Mouse (Mus musculus) left cerebral cortex, postnatal 25 days (tissue): ENCODE measurements at regions not wholly inside any gene's neighbourhood (a gene's known extent, or its start where the extent isn't known, plus 50 kb on each side); places are given as distances from the start of the nearest gene placed in this dataset.

Source experiments
- DNase-seq, 2 experiments: peaks; one replicate each; pipeline ENCODE4 v3.0.0; 2022; ENCODE audit warnings: low spot score in 2 of 2, mixed read lengths in 1 of 2
- intact Hi-C: fragments of 180-260 bp; cut with DNase I; formaldehyde crosslinking; loops from one replicate; pipeline ENCODE4 v1.15.1; 2025

GRCm38 (mm10) chr12:59621132-59621531, 401.6 kb upstream of the Fbxo33 start:
- intact Hi-C loops = loop anchor here (5.0 to 10.0 kb wide), 4 partner anchors 101 to 1901 kb away; partner anchors contain the start of gene Lrfn5
- no peak for DNase-seq

DNA sequence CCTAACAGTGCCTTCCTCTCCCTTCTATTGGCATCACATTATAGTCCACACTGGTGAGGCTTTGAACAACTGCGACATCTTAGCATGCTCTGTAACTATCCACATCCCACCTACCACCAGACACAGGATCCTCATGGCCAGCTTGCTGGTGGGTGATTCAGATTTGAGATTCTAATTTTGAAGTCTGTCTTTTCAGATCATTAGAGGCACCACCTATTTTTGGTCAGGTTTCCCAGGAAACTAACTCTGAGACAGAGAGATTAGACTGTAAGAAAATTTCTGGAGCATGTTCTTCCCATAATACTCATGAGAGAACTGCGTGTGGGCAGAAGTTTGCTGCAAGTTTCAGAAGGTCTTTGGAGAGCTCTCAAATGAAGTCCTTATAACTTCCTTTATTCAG, 400.8 kb upstream of the Fbxo33 start:
- peak; percentile 63 to 97 for DNase-seq
- intact Hi-C loops = loop anchor here (1.0 to 10.0 kb wide), 6 partner anchors 80 to 1902 kb away; partner anchors contain the start of gene Lrfn5

GRCm38 (mm10) chr12:59616075-59616474, 396.6 kb upstream of the Fbxo33 start:
- peak in 1 of 2 experiments; percentile 74 for DNase-seq
- intact Hi-C loops = no loop called here

DNA sequence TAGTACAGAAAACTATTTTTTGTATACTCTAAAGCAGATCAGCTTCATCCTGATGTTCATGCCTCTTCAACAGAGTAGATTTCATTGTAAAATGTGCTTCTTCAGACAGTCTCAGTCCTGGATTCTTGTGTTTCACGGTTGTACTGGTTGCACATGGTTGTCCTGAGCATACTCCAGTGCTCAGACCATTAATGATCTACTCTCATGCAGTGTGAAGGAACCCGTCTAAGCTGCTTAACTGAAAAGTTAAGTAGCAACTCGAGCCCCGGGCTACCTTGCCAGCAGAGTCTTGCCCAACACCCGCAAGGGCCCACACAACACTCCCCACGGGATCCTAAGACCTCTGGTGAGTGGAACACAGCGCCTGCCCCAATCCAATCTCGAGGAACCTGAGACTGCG, 380.3 kb upstream of the Fbxo33 start:
- intact Hi-C loops = no loop called here
- no peak for DNase-seq

GRCm38 (mm10) chr12:59589354-59589753, 369.8 kb upstream of the Fbxo33 start:
- intact Hi-C loops = no loop called here
- no peak for DNase-seq

GRCm38 (mm10) chr12:59582587-59582986, 363.1 kb upstream of the Fbxo33 start:
- intact Hi-C loops = no loop called here
- no peak for DNase-seq

DNA sequence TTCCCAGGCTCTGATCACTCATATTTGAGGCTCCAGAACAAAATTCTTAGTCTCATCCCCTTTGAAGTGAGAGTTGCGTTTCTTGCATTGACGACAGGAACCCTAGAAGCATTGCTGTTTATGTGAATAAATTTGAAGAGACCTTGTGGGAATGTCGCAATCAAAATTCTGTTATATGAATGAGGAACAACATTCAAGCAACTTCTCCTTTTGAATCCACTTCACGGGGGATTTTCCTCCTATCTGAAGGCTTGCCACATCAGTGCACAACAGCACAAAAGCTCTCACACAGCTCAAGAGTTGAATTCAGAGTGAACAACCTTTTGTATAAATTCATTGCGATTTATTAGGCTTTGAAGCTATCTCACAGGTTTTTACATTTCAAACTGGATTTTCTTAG, 360.2 kb upstream of the Fbxo33 start:
- DNase-seq = no peak
- intact Hi-C loops = no loop called here

GRCm38 (mm10) chr12:59563960-59564359, 344.4 kb upstream of the Fbxo33 start:
- intact Hi-C loops = no loop called here
- DNase-seq = no peak

GRCm38 (mm10) chr12:59539788-59540187, 320.3 kb upstream of the Fbxo33 start:
- intact Hi-C loops = loop anchor here (1.0 kb wide), 1 partner anchor 81 kb away; no protein-coding TSS in a partner anchor
- DNase-seq = peak in 1 of 2 experiments; percentile 76

DNA sequence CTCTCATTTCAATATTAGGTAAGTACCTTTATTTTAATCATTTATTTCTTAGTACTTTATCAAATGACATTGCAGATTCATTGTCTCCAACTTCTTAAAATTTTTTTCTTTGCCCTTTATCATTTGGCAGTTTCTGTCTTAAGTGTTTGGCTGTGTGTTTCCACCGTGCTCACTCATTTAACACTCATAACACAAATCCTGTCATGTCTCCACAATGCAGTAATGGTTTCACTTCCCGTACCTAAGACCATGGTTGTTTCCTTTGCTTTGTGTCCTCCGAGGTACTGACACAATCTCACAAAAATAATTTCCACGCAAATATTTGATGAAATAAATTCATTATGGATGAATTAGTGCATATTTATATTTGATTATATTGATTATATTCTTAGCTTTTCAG, 311.0 kb upstream of the Fbxo33 start:
- DNase-seq = no peak
- intact Hi-C loops = no loop called here

DNA sequence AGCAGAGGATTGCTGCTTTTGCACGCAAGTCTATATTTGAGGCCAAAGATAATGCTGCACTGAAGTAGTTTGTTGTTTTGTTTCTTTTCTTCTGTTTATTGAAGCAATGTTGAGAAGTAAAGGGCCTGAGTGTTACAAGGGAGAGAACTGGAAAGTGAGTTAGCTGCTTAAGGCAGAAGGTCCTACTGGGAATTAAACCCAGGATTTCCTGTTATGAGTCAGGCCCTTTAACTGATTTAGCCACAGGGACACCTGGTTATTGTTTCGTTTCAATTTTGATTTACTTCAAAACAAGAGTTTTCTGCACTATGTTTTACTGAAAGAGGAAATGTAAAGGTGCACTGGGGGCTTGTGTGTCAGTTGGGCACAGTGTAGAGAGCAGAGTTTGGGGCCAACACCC, 303.8 kb upstream of the Fbxo33 start:
- DNase-seq = no peak
- intact Hi-C loops = loop anchor here (2.0 to 10.0 kb wide), 4 partner anchors 41 to 1994 kb away; no protein-coding TSS in a partner anchor

DNA sequence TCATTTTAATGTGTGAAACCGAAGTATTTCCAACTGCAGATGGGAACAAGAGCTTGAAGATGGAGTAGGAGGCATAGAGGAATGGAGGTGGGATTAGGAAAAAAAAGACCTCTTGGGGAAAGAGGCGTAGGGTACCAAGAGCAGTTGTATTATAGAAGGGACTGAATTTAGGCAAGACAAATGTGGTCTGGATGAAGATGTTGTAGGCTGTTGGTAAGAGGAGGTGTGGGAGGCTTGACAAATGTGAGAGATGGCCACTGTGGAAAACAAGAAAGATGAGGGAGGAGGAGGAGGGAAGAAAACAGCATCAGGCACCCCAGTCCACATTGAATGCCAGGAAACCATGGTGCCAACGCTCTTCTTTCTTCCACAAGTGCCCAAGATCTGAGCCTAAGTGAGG, 302.4 kb upstream of the Fbxo33 start:
- peak in 1 of 2 experiments; percentile 67 for DNase-seq
- intact Hi-C loops = loop anchor here (2.0 to 10.0 kb wide), 4 partner anchors 40 to 1995 kb away; no protein-coding TSS in a partner anchor

DNA sequence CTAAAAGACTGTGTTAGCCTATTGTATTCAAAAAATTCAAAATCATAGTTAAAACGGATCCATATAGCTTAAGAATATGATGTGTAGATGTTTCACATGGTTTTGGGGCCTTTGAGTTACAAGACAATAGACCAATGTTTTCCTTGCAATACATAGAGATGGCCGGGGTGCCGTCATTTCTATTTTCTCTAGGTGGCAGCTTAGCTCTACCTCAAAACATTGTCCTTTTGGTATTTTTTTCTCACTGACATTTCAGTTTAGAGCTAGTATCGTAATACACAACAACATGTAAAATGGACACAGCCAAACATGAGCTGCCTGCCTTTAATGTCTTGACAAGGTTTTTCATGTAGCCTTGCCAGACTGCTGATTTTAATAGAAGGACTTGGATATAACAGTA, 290.3 kb upstream of the Fbxo33 start:
- peak; percentile 36 to 70 for DNase-seq
- intact Hi-C loops = loop anchor here (10.0 kb wide), 1 partner anchor 285 kb away; no protein-coding TSS in a partner anchor

- no peak for DNase-seq
- intact Hi-C loops = no loop called here
These were observed 289.6 kb upstream of the Fbxo33 start for GRCm38 (mm10) chr12:59509175-59509574.

DNA sequence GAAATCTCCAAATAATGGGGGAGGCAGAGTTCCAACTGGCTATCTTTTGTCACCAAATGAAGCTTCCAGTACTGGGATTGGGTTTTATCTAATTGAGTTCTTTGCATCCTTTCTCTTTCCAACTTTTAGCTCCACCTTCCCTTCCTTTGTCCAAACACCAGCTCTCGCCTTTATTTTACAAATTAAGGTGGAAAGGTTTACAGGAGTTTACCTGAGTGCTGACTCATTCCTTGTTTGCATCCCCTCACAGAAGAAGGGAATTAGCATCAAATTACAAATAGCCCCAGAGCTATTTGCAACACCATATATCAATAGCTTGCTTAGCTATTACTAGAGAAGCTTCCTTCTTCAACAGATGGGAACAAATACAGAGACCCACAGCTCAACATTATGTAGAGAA, 287.9 kb upstream of the Fbxo33 start:
- intact Hi-C loops = no loop called here
- DNase-seq = no peak

DNA sequence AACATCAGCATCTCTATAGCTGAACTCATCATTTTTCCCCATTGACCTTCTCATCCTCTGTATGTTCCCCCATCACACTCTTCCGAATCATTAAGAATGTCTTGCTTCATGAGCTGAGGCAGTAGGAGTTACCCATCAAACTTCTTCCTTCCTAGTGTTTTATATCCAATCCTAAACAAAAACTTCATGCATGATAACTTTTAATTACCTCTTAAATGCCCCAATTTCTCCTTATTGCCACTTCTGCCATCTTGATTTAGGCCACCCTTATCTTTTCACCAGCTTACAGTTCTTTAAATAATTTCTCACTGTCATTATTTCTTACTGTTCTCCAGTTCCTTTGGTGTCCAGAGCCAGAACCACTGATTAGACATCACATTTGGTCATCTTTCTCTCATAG, 277.9 kb upstream of the Fbxo33 start:
- intact Hi-C loops = no loop called here
- DNase-seq = no peak

GRCm38 (mm10) chr12:59488019-59488418, 268.5 kb upstream of the Fbxo33 start:
- no peak for DNase-seq
- intact Hi-C loops = no loop called here

DNA sequence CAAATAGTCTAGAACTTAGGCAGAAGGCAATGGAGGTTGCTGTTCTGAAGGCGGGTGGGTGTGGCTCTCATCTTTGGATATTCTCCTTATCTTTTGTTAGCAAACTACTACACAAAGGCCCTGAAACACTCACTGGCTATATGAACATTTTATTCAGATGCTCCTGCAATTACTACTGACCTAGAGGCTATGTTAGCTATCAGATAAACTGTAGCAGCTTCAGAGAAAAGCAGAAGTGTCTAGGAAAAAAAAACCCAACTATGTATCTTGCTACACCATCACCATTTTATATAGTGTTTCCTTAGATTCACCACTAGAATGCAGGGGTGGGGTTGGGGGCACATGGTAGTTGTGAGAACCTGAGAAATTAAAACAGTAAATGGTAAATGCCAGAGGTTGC, 268.0 kb upstream of the Fbxo33 start:
- DNase-seq = no peak
- intact Hi-C loops = no loop called here

- intact Hi-C loops = no loop called here
- DNase-seq = peak in 1 of 2 experiments; percentile 38
These were observed 241.8 kb upstream of the Fbxo33 start for GRCm38 (mm10) chr12:59460997-59461961.

DNA sequence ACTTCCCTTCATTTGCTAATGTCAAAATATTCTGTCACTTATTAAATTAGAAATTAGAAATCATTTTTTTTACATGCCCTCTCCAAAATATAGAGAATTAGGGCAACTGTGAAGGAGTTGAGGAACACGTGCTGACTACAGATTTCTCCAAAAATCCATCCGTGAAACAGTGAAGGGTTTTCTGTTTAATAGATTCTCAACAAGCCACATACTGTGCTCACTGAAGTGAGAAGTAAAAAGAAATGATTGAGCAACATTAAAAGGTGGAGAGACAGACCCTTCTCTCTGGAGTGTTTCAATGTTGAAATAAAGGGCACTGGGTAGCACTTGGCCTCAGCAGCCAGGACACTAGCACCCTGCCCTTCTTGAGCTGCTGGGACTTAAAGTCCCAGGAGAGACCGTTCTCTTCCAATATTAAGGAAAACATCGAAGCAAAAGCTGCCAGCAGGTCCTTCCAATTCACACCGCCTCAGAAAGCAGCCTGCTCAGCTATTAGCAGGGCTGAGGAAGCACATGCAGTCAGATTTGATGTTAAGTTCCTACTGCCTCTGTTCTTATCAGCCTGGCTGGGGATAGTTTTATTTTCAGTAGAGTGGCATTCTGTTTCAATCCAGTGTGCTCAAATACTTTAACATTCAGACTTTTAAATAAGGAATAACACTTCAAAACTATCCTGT, 236.8 kb upstream of the Fbxo33 start:
- DNase-seq = no peak
- intact Hi-C loops = no loop called here
